Mouse (Mus musculus): ENCODE results near the gene Gm5622.

DNA sequence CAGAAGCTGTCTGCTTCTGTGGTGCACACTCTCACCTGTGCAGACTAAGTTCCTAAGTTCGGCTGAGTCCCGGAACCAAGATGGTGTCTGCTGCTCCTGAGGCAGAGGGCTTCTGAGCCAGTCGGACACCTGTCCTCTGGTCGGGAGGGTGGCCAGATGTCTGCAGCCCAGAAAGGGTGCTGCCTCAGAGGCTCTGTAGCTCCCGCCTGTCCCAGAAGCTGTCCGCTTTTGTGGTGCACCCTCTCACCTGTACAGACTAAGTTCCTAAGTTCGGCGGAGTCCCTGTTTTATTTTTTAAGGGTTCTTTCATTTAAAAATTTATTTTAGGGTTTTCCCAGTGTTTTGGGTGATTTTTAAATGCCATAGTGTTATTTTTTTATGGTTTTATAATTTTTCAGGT, 45.2 kb upstream of the Gm5622 start:
- TF ChIP-seq CTCF (IDR thresholded peaks at IDR 0.05; ENCODE audit: low read depth, low read length) (no peak), GATA1 (IDR thresholded peaks at IDR 0.05; ENCODE audit: borderline replicate concordance, low read length) (no peak), TAL1 (conservative IDR thresholded peaks at IDR 0.05; ENCODE audit: low read depth, low read length) (no peak), GATA2 (IDR thresholded peaks at IDR 0.05; ENCODE audit: borderline replicate concordance, low read depth, low read length) (no peak), POLR2AphosphoS5 (IDR thresholded peaks at IDR 0.05; ENCODE audit: insufficient replicate concordance, low read depth, low read length) (no peak)
